Mouse (Mus musculus): ENCODE measurements around the gene Cdkn1b.

DNA sequence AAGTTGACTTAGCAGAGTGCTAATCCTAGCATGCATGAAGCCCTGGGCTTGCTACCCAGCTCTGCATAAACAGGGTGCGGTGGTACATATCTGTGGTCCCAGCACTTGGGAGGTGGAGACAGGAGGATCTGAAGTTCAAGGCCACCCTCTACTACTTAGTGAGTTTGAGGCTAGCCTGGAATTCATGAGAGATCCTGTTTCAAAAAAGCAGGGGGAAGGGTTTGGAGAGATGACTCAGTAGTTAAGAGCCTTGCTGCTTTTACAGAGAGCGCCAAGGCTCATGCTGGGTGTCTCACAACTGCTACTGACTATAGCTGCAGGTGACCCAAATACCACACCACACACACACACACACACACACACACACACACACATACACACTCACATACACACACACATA is 49.3 kb downstream of the Cdkn1b start:
- TF ChIP-seq POLR2A (IDR thresholded peaks at IDR 0.05; ENCODE audit: insufficient read depth, low read length) (no peak), CTCF (IDR thresholded peaks at IDR 0.05; ENCODE audit: low read depth, low read length) (no peak), EP300 (IDR thresholded peaks at IDR 0.05; ENCODE audit: insufficient read depth, low read depth, low read length) (no peak)
